Mouse (Mus musculus): ENCODE results near the gene Armc5.

The Armc5 gene

DNA sequence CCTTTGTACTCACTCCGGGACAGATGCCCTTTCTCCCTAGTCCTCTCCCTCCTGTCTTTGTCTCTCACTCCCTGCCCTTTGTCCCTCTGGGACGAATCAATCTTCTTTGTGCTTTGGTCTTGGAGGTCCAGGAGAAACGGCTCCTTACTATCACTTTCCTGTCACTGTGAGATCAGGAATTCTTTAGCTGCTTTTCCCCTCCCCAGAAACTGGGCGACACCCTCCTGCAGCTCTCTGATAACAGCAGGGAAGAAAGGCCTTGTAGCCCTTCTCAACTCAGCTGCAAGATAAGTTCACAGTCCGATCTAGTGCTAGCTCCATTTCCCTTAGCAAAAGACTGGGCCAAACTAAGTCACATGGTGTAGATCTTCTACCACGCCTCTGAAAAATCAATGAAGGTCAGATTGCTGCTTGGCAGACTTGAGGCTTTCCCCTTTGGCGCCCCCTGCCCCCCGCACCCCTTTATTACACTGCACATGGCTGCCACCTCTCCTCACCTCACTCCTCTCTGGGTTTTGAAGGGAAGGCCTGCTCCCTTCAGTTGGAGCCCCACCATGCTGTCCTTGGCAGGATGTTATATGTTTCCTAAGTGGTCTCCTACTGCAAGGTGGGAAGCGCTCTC, 51.9 kb downstream of the Armc5 start:
- no peak for DNase-seq (ENCODE audit: low spot score in 2 of 2)

Measured in heart, adult 9 months (tissue).